Mouse (Mus musculus): ENCODE data around the gene 4931414P19Rik.

The 4931414P19Rik gene

GRCm38 (mm10) chr14:54583681-54584338 is 22.0 kb downstream of the 4931414P19Rik start:
- peak; percentile 68 for DNase-seq (ENCODE audit: low read depth)

GRCm38 (mm10) chr14:54582536-54582935 is 23.3 kb downstream of the 4931414P19Rik start:
- DNase-seq (ENCODE audit: low read depth) = no peak

GRCm38 (mm10) chr14:54579638-54580037 is 26.2 kb downstream of the 4931414P19Rik start:
- DNase-seq (ENCODE audit: low read depth) = no peak

GRCm38 (mm10) chr14:54578063-54578462 is 27.7 kb downstream of the 4931414P19Rik start:
- peak; percentile 48 for DNase-seq (ENCODE audit: low read depth)

GRCm38 (mm10) chr14:54577089-54577982 is 28.5 kb downstream of the 4931414P19Rik start, which contains the start of gene Ajuba:
TSS of gene Ajuba (minus strand) at chr14:54577558.
- DNase-seq (ENCODE audit: low read depth) = no peak

GRCm38 (mm10) chr14:54576241-54577088 is 29.3 kb downstream of the 4931414P19Rik start:
- no peak for DNase-seq (ENCODE audit: low read depth)

GRCm38 (mm10) chr14:54575631-54576030 is 30.2 kb downstream of the 4931414P19Rik start:
- DNase-seq (ENCODE audit: low read depth) = no peak

- no peak for DNase-seq (ENCODE audit: low read depth)
These were observed 30.8 kb downstream of the 4931414P19Rik start for GRCm38 (mm10) chr14:54575031-54575430.

GRCm38 (mm10) chr14:54574253-54574652 is 31.5 kb downstream of the 4931414P19Rik start:
- no peak for DNase-seq (ENCODE audit: low read depth)

GRCm38 (mm10) chr14:54572790-54573736 is 32.7 kb downstream of the 4931414P19Rik start:
- no peak for DNase-seq (ENCODE audit: low read depth)

GRCm38 (mm10) chr14:54572122-54572521 is 33.7 kb downstream of the 4931414P19Rik start:
- no peak for DNase-seq (ENCODE audit: low read depth)

GRCm38 (mm10) chr14:54569451-54570392 is 36.1 kb downstream of the 4931414P19Rik start:
- no peak for DNase-seq (ENCODE audit: low read depth)

- peak; percentile 57 for DNase-seq (ENCODE audit: low read depth)
These were observed 36.9 kb downstream of the 4931414P19Rik start for GRCm38 (mm10) chr14:54568694-54569414.

GRCm38 (mm10) chr14:54560527-54561242 is 45.1 kb downstream of the 4931414P19Rik start:
- DNase-seq (ENCODE audit: low read depth) = no peak

GRCm38 (mm10) chr14:54557330-54557729 is 48.5 kb downstream of the 4931414P19Rik start:
- no peak for DNase-seq (ENCODE audit: low read depth)

GRCm38 (mm10) chr14:54553975-54554769 is 51.6 kb downstream of the 4931414P19Rik start, which contains the start of gene Haus4:
TSS of gene Haus4 (minus strand) at chr14:54554616.
- DNase-seq (ENCODE audit: low read depth) = peak; percentile 86

GRCm38 (mm10) chr14:54553454-54553974 is 52.3 kb downstream of the 4931414P19Rik start:
- peak; percentile 70 for DNase-seq (ENCODE audit: low read depth)
